Mouse (Mus musculus): ENCODE data around the gene Ptger3.

- TF ChIP-seq POLR2A (IDR thresholded peaks at IDR 0.05; ENCODE audit: insufficient read depth, low read length) (no peak), CTCF (IDR thresholded peaks at IDR 0.05; ENCODE audit: low read depth, low read length) (no peak)
These were observed 38.7 kb downstream of the Ptger3 start for GRCm38 (mm10) chr3:157605411-157605740.

Measured in ES-Bruce4 (cell line).